Mouse (Mus musculus): ENCODE data around the gene Rhcg.
A peak's percentile ranks its signal among the peaks of the same experiment; 100 is the strongest.

Gene Rhcg

GRCm38 (mm10) chr7:79617418-79617817 lies at the start of gene Rhcg:
TSS of gene Rhcg (minus strand) at chr7:79617657.
- DNase-seq, result peak in 1 of 2 experiments; percentile 17

GRCm38 (mm10) chr7:79666690-79667089 lies 49.2 kb upstream of the Rhcg start:
- no peak for DNase-seq

GRCm38 (mm10) chr7:79661253-79661890 lies 43.9 kb upstream of the Rhcg start:
- DNase-seq, result no peak

- no peak for DNase-seq
Observed at GRCm38 (mm10) chr7:79660291-79661150, 43.1 kb upstream of the Rhcg start.

GRCm38 (mm10) chr7:79659578-79660290 lies 42.3 kb upstream of the Rhcg start, which contains the start of gene Ticrr:
TSS of gene Ticrr (plus strand) at chr7:79660196.
- DNase-seq, result peak; percentile 96 to 98

- no peak for DNase-seq
Observed at GRCm38 (mm10) chr7:79654586-79654985, 37.1 kb upstream of the Rhcg start.

- DNase-seq, result no peak
Observed at GRCm38 (mm10) chr7:79654185-79654584, 36.7 kb upstream of the Rhcg start.

- peak; percentile 73 to 85 for DNase-seq
Observed at GRCm38 (mm10) chr7:79649005-79649404, 31.5 kb upstream of the Rhcg start.

GRCm38 (mm10) chr7:79647233-79647632 lies 29.8 kb upstream of the Rhcg start:
- no peak for DNase-seq

- DNase-seq, result no peak
Observed at GRCm38 (mm10) chr7:79631773-79632348, 14.4 kb upstream of the Rhcg start.

- no peak for DNase-seq
Observed at GRCm38 (mm10) chr7:79628271-79628913, 10.9 kb upstream of the Rhcg start.

- DNase-seq, result no peak
Observed at GRCm38 (mm10) chr7:79626170-79626569, 8.7 kb upstream of the Rhcg start.

GRCm38 (mm10) chr7:79623086-79623485 lies 5.6 kb upstream of the Rhcg start:
- no peak for DNase-seq

- DNase-seq, result no peak
Observed at GRCm38 (mm10) chr7:79619493-79619892, 2.0 kb upstream of the Rhcg start.

GRCm38 (mm10) chr7:79615941-79616340 lies 1.5 kb downstream of the Rhcg start:
- DNase-seq, result no peak

GRCm38 (mm10) chr7:79615008-79615407 lies 2.4 kb downstream of the Rhcg start:
- no peak for DNase-seq

GRCm38 (mm10) chr7:79613314-79613713 lies 4.1 kb downstream of the Rhcg start:
- peak in 1 of 2 experiments; percentile 18 for DNase-seq

GRCm38 (mm10) chr7:79612783-79613182 lies 4.7 kb downstream of the Rhcg start:
- DNase-seq, result peak; percentile 57 to 80

- no peak for DNase-seq
Observed at GRCm38 (mm10) chr7:79611901-79612300, 5.6 kb downstream of the Rhcg start.

GRCm38 (mm10) chr7:79607263-79607921 lies 10.1 kb downstream of the Rhcg start:
- DNase-seq, result peak; percentile 20 to 37

- DNase-seq, result no peak
Observed at GRCm38 (mm10) chr7:79606766-79607165, 10.7 kb downstream of the Rhcg start.

GRCm38 (mm10) chr7:79602006-79602405 lies 15.5 kb downstream of the Rhcg start:
- DNase-seq, result no peak
